Mouse (Mus musculus) C2C12 (cell line): Measurements from ENCODE around the gene Hjurp. TPM values are rescaled to one million over a fixed set of nuclear protein-coding genes. Genes with fewer than 3 reads are reported as not detected.

Source experiments
- H3K27me3 ChIP-seq: one replicate; pipeline ENCODE4 v1.6.1; 2011; ENCODE audit not compliant: control insufficient read depth, insufficient read depth, insufficient read length
- H3K36me3 ChIP-seq: one replicate; pipeline ENCODE4 v1.6.1; 2011; ENCODE audit not compliant: control insufficient read depth, insufficient read depth
- H3K4me3 ChIP-seq: one replicate; pipeline ENCODE4 v1.5.1; 2011; ENCODE audit warnings: mild to moderate bottlenecking, control low read depth; ENCODE audit not compliant: poor library complexity, insufficient read depth, severe bottlenecking
- H3K79me2 ChIP-seq: one replicate; pipeline ENCODE4 v1.6.1; 2011; ENCODE audit not compliant: control insufficient read depth, insufficient read depth
- H3K79me3 ChIP-seq: one replicate; pipeline ENCODE4 v1.6.1; 2011; ENCODE audit warnings: low read depth, control low read depth
- H3ac ChIP-seq: one replicate; pipeline ENCODE3; 2011; ENCODE audit warnings: low read depth; ENCODE audit not compliant: control insufficient read depth, insufficient read length
- CEBPB ChIP-seq: IDR thresholded peaks from one replicate; pipeline ENCODE4 v1.6.1; 2011; ENCODE audit warnings: low read depth, mild to moderate bottlenecking, control low read depth, moderate library complexity
- CTCF ChIP-seq: IDR thresholded peaks from one replicate; pipeline ENCODE4 v1.5.1; 2011; ENCODE audit not compliant: control insufficient read depth, insufficient read depth, insufficient read length
- FOSL1 ChIP-seq: IDR thresholded peaks from one replicate; pipeline ENCODE4 v1.8.0; 2011; ENCODE audit warnings: mild to moderate bottlenecking, low read length; ENCODE audit not compliant: poor library complexity, insufficient read depth, severe bottlenecking
- MAX ChIP-seq: IDR thresholded peaks from one replicate; pipeline ENCODE4 v1.6.1; 2011; ENCODE audit warnings: mild to moderate bottlenecking, control low read depth
- MYOD1 ChIP-seq: IDR thresholded peaks from one replicate; pipeline ENCODE4 v1.6.1; 2011; ENCODE audit warnings: low read depth; ENCODE audit not compliant: control insufficient read depth, insufficient read length
- MYOG ChIP-seq: IDR thresholded peaks from one replicate; pipeline ENCODE4 v1.6.1; 2011; ENCODE audit not compliant: control insufficient read depth, insufficient read length; ENCODE audit errors: extremely low read depth
- USF1 ChIP-seq: IDR thresholded peaks from one replicate; pipeline ENCODE4 v1.6.1; 2011; ENCODE audit warnings: low read depth, mild to moderate bottlenecking, control low read depth, moderate library complexity
- polyA plus RNA-seq: library from polyadenylated mRNA; unstranded; fragments of >200 nt; fragmentation: generic; extraction: Trizol; gene quantifications from one replicate; pipeline ENCODE4 v1.2.1, GENCODE M21; 2012; ENCODE audit warnings: missing spikeins

Hjurp gene
- polyA plus RNA-seq, 1 experiment, result 54.4 TPM

GRCm38 (mm10) chr1:88263778-88264177, 13.7 kb downstream of the Hjurp start:
- TF ChIP-seq MYOG, result no peak
- TF ChIP-seq MAX, result no peak
- TF ChIP-seq CEBPB, result no peak
- no peak for TF ChIP-seq CTCF
- TF ChIP-seq FOSL1, result no peak
- no peak for TF ChIP-seq USF1
- TF ChIP-seq MYOD1, result no peak
- Histone ChIP-seq H3K36me3 (peaks cover 78% of the 10 kb centered on the region), H3K79me2 (peaks cover 62% of the 10 kb centered on the region), H3ac (no peak overlapping the region), H3K27me3 (no peaks in the 10 kb centered on the region), H3K79me3 (peaks cover 9% of the 10 kb centered on the region), H3K4me3 (no peak overlapping the region)

DNA sequence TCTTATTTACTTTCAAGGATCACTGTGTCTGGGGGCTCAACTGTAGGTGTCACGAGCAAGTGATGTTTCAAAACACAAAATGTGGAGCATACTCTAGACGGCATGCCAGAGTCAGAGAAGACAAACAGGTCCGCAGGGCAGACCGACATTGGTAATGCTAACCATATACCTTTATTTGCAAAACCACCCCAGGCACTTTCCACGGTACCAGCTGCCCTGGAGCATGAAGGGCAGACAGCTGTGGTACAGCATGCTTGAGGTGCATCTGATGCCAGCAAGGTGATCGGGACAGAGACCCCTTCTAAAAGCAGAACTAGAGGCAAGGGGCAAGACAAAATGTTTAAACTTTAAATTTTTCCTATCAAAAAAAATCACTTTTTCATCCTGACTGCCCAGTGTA, 14.5 kb downstream of the Hjurp start:
- TF ChIP-seq USF1, result no peak
- TF ChIP-seq CEBPB, result no peak
- TF ChIP-seq MYOD1, result no peak
- TF ChIP-seq CTCF, result no peak
- TF ChIP-seq MYOG, result no peak
- no peak for TF ChIP-seq FOSL1
- no peak for TF ChIP-seq MAX
- no peak overlapping the region for H3ac ChIP-seq
- H3K79me2 ChIP-seq, result peaks cover 59% of the 10 kb centered on the region
- peaks cover 70% of the 10 kb centered on the region for H3K36me3 ChIP-seq
- H3K4me3 ChIP-seq, result no peak overlapping the region
- peaks cover 9% of the 10 kb centered on the region for H3K79me3 ChIP-seq
- no peaks in the 10 kb centered on the region for H3K27me3 ChIP-seq

GRCm38 (mm10) chr1:88262255-88262654, 15.2 kb downstream of the Hjurp start:
- no peak overlapping the region for H3K4me3 ChIP-seq
- H3K27me3 ChIP-seq, result no peaks in the 10 kb centered on the region
- no peak overlapping the region for H3ac ChIP-seq
- H3K36me3 ChIP-seq, result peaks cover 63% of the 10 kb centered on the region
- peaks cover 52% of the 10 kb centered on the region for H3K79me2 ChIP-seq
- peaks cover 9% of the 10 kb centered on the region for H3K79me3 ChIP-seq
- TF ChIP-seq FOSL1 (no peak), MYOD1 (no peak), USF1 (no peak), CTCF (no peak)

DNA sequence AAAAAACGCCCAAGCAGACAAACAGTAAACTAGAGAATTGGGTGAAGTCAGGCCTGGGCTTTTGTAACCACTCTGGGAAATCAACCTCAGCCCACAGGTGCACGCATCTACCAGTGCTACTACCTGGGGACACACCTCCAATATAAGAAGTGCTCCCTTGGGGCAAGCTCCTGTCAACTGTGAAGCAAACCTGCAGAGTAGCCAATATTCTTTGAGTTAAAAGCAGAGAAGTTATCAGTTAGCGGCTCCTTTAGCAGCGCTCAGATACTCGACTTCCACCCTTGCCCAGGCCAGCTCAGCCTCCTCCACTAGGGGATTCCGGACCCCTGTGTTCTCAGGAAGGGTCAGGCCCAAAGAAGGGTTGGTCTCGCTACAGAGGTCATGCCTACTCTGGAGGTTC, 15.7 kb downstream of the Hjurp start:
- H3K36me3 ChIP-seq, result peaks cover 57% of the 10 kb centered on the region
- H3K79me2 ChIP-seq, result peaks cover 47% of the 10 kb centered on the region
- H3K79me3 ChIP-seq, result peaks cover 9% of the 10 kb centered on the region
- no peak for TF ChIP-seq MYOD1
- no peak for TF ChIP-seq MAX
- no peak for TF ChIP-seq CTCF
- TF ChIP-seq FOSL1, result no peak
- TF ChIP-seq CEBPB, result no peak
- TF ChIP-seq MYOG, result no peak
- TF ChIP-seq USF1, result no peak
- H3K4me3 ChIP-seq, result no peak overlapping the region
- no peaks in the 10 kb centered on the region for H3K27me3 ChIP-seq
- no peak overlapping the region for H3ac ChIP-seq

DNA sequence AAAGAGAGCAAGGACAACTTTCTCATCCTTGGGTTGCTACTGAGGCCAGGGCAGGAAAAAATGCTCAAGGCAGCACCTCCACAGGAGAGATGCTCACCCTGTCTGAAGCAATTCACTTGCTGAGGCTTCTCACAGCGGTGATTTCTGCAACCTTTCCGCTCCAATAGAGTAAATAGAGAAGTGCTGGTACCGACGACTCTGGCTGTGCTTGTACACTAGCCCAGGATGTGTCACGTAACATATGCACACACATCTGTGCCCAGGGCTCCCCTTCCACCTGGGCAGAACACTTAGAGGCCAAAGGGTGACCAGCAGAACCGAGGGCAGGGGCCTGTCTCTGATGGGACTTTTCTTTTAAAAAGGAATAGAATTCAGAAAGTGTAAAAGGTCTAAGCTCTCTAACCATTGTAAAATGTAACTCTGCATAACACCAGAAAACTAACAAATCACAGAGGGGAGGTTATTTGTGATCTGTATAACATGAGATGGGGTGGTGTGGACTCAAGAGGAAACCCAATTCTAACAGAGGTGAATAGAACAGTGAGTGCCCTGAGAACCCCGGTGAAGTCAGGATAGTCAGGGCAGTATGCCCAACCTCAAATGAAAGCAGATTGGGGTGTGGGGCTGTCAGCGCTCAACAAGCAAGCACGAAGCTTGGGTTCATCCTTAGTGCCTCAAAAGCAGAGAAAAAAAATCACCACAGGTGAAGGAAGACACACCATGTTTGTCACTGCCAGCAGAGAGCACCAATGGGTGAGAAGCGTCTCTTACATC, 16.6 kb downstream of the Hjurp start:
- H3K36me3 ChIP-seq, result peaks cover 48% of the 10 kb centered on the region
- H3K27me3 ChIP-seq, result no peaks in the 10 kb centered on the region
- no peak overlapping the region for H3ac ChIP-seq
- no peak for TF ChIP-seq MYOD1
- no peak for TF ChIP-seq MAX
- no peak for TF ChIP-seq USF1
- TF ChIP-seq MYOG, result no peak
- TF ChIP-seq CTCF, result no peak
- TF ChIP-seq FOSL1, result no peak
- no peak for TF ChIP-seq CEBPB
- peaks cover 38% of the 10 kb centered on the region for H3K79me2 ChIP-seq
- H3K4me3 ChIP-seq, result no peak overlapping the region
- peaks cover 2% of the 10 kb centered on the region for H3K79me3 ChIP-seq

- peaks cover 2% of the 10 kb centered on the region for H3K79me3 ChIP-seq
- H3ac ChIP-seq, result no peak overlapping the region
- H3K36me3 ChIP-seq, result peaks cover 42% of the 10 kb centered on the region
- H3K27me3 ChIP-seq, result no peaks in the 10 kb centered on the region
- TF ChIP-seq USF1, result no peak
- no peak overlapping the region for H3K4me3 ChIP-seq
- peaks cover 31% of the 10 kb centered on the region for H3K79me2 ChIP-seq
Measured at GRCm38 (mm10) chr1:88260114-88260513, 17.3 kb downstream of the Hjurp start.

DNA sequence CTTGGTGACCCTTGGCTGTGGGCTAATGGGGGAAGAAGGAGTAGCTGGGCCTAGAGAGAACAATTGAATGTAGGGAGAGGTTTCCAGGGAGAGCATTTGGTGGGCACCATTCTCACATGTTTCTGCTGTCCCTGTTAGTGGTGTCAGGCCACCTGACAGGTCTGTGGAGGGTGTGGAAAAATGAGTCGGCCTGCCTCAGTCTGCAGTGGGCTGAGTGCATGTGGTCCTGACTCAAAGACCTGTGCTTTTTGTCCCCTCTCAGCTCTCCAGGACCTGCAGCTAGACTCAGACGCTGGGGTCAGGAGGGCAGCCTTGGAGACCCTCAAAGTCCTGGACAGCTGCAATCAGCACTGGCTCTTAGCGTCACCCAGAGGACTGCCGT, 17.8 kb downstream of the Hjurp start:
- Histone ChIP-seq H3K4me3 (no peak overlapping the region), H3K79me3 (peaks cover 2% of the 10 kb centered on the region), H3K79me2 (peaks cover 26% of the 10 kb centered on the region), H3K36me3 (peaks cover 37% of the 10 kb centered on the region), H3K27me3 (no peaks in the 10 kb centered on the region), H3ac (no peak overlapping the region)
- TF ChIP-seq MYOG, result no peak
- no peak for TF ChIP-seq MYOD1
- no peak for TF ChIP-seq MAX
- no peak for TF ChIP-seq CTCF
